Mouse (Mus musculus) cortical plate, adult 2 months (tissue): ENCODE measurements around the gene Nebl.

ENCODE experiments used
- CTCF ChIP-seq: fragments of 200-500 bp; IDR thresholded peaks from 2 replicates; pipeline ENCODE4 v1.5.1; 2011; ENCODE audit warnings: mild to moderate bottlenecking, control low read depth, low read length; ENCODE audit not compliant: insufficient read depth; ENCODE audit errors: extremely low read depth
- POLR2A ChIP-seq: fragments of 200-500 bp; IDR thresholded peaks from 2 replicates; pipeline ENCODE4 v1.6.1; 2011; ENCODE audit warnings: mild to moderate bottlenecking, low read length, control low read depth; ENCODE audit not compliant: insufficient read depth; ENCODE audit errors: extremely low read depth

- TF ChIP-seq CTCF (no peak), POLR2A (no peak)
These were observed 7.8 kb downstream of the Nebl start for GRCm38 (mm10) chr2:17723268-17724019.
